Mouse (Mus musculus): ENCODE measurements around the gene Glyatl3. TPM values are rescaled to one million over a fixed set of nuclear protein-coding genes. Genes with fewer than 3 reads are reported as not detected.

The Glyatl3 gene
- polyA plus RNA-seq (2014; fragmentation: Nextera tagmentation; extraction: Ambion mirVana) = not detected in 2 replicates

DNA sequence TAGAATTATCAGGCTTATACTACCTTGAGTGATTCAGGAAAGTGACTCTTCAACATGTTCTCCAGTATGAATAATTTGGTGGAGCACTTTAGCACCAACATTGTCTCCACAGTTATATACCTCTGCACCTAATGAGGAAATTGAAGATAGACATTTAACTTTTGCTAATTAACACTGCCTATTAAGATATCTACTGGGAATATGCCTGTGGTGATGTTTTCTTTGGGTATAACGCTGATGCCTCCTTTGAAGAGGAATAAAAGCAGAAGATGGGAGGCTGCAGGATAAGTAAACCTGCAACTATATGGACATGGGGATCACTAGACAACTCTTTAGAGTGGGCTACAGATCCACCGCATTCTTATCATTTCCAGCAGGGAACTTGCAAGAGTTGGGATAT lies at the start of gene Glyatl3:
Gene Glyatl3, minus strand, starts transcription at position 101 of the 400 bp plus-strand sequence.
- H3K4me1 ChIP-seq (ENCODE audit: control insufficient read depth, insufficient read depth, low read length) = no peaks in the 10 kb centered on the region
- no peak within 1 kb of the TSS for H3K4me2 ChIP-seq (replicated peaks; ENCODE audit: low read depth, low read length)
- no peak for ATAC-seq (ENCODE audit: low FRiP score, low TSS enrichment)
- no peak within 1 kb of the TSS for H3K4me3 ChIP-seq (ENCODE audit: low read length)
- H3K27ac ChIP-seq (ENCODE audit: low read depth, low read length) = no peak within 1 kb of the TSS
- no peaks in the 10 kb centered on the region for H3K36me3 ChIP-seq (ENCODE audit: control insufficient read depth, insufficient read depth, low read length)
- H3K9ac ChIP-seq (ENCODE audit: low read depth, low read length) = no peak within 1 kb of the TSS
- H3K9me3 ChIP-seq (ENCODE audit: control insufficient read depth, low read length) = no peaks in the 10 kb centered on the region
- WGBS = 93% methylated on average over 2 of the region's 2 CpGs
- H3K27me3 ChIP-seq (ENCODE audit: control insufficient read depth, insufficient read depth, low read length) = no peaks in the 10 kb centered on the region

- H3K9me3 ChIP-seq (ENCODE audit: control insufficient read depth, low read length) = no peaks in the 10 kb centered on the region
- H3K9ac ChIP-seq (ENCODE audit: low read depth, low read length) = no peak overlapping the region
- H3K4me2 ChIP-seq (replicated peaks; ENCODE audit: low read depth, low read length) = no peak overlapping the region
- H3K36me3 ChIP-seq (ENCODE audit: control insufficient read depth, insufficient read depth, low read length) = peaks cover 33% of the 10 kb centered on the region
- no peak overlapping the region for H3K4me3 ChIP-seq (ENCODE audit: low read length)
- H3K27me3 ChIP-seq (ENCODE audit: control insufficient read depth, insufficient read depth, low read length) = no peaks in the 10 kb centered on the region
- H3K4me1 ChIP-seq (ENCODE audit: control insufficient read depth, insufficient read depth, low read length) = no peaks in the 10 kb centered on the region
- WGBS = 80% methylated on average over 3 of the region's 3 CpGs
- H3K27ac ChIP-seq (ENCODE audit: low read depth, low read length) = no peak overlapping the region
- ATAC-seq (ENCODE audit: low FRiP score, low TSS enrichment) = no peak
Measured at GRCm38 (mm10) chr17:40948518-40948917, 34.4 kb upstream of the Glyatl3 start.

DNA sequence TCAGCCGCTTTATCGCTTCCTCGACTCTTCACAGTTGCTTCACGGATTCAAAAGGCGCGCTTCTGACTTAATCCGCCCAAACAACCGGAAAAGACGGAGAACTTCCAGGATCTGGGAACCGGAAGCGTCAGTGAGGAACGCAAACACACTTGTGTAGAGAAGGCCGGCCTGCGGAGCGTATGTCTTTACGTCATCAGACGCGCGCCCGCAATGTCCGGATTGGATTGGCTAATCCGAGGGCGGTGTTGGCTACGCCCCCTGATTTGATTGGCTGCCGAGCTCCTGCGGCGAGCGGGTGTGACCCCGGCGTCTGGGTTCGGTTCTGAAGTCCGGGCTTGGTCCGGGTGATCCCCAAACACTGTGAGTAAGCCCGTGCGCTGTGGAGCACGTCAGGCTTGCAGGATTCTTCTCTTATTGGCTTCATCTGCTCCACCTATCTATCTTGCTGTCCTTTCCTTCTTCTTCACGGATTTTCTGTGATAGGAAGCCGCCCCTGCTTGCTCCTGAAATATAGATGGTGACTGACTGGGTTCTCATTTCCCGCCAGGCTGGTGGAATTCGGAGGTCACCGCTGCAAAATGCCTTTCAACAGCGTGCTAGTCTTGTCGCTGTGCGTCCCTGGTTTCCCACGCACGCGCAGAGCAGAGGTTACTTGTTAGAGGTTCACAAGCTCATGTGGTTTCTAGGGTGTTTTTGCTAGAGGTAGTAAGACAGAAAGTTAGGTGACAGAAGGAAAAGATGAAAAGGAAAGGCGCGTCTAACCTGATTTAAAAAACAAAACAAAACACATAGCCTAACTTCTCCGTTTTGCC lies 20.5 kb upstream of the Glyatl3 start, which contains the start of the genes Mut and Cenpq:
Gene Mut, plus strand, starts transcription at position 266 of the 812 bp plus-strand sequence.
Gene Cenpq, minus strand, starts transcription at position 628 of the 812 bp plus-strand sequence.
- Histone ChIP-seq H3K9ac (ENCODE audit: low read depth, low read length) (peak within 1 kb of the TSS; percentile 74), H3K36me3 (ENCODE audit: control insufficient read depth, insufficient read depth, low read length) (peaks cover 20% of the 10 kb centered on the region; the same call in 1 of the 2 replicates), H3K4me1 (ENCODE audit: control insufficient read depth, insufficient read depth, low read length) (peaks cover 3% of the 10 kb centered on the region; the same call in 1 of the 2 replicates), H3K9me3 (ENCODE audit: control insufficient read depth, low read length) (no peaks in the 10 kb centered on the region), H3K4me3 (ENCODE audit: low read length) (peak within 1 kb of the TSS; percentile 70), H3K27ac (ENCODE audit: low read depth, low read length) (peak within 1 kb of the TSS; percentile 94), H3K4me2 (replicated peaks; ENCODE audit: low read depth, low read length) (peak within 1 kb of the TSS; percentile 64), H3K27me3 (ENCODE audit: control insufficient read depth, insufficient read depth, low read length) (no peaks in the 10 kb centered on the region)
- whole genome bisulfite sequencing = under 1% methylated on average over 50 of the region's 50 CpGs
- ATAC-seq (ENCODE audit: low FRiP score, low TSS enrichment) = peak; percentile 100

GRCm38 (mm10) chr17:40933985-40934384 lies 19.8 kb upstream of the Glyatl3 start:
- ATAC-seq (ENCODE audit: low FRiP score, low TSS enrichment) = peak; percentile 47
- Histone ChIP-seq H3K27ac (ENCODE audit: low read depth, low read length) (peak overlapping the region; percentile 47), H3K4me1 (ENCODE audit: control insufficient read depth, insufficient read depth, low read length) (peaks cover 3% of the 10 kb centered on the region; the same call in 1 of the 2 replicates), H3K36me3 (ENCODE audit: control insufficient read depth, insufficient read depth, low read length) (peaks cover 24% of the 10 kb centered on the region; the same call in 1 of the 2 replicates), H3K9me3 (ENCODE audit: control insufficient read depth, low read length) (no peaks in the 10 kb centered on the region), H3K9ac (ENCODE audit: low read depth, low read length) (peak overlapping the region; percentile 74), H3K4me2 (replicated peaks; ENCODE audit: low read depth, low read length) (peak overlapping the region; percentile 64), H3K4me3 (ENCODE audit: low read length) (peak overlapping the region; percentile 70), H3K27me3 (ENCODE audit: control insufficient read depth, insufficient read depth, low read length) (no peaks in the 10 kb centered on the region)
- 1% methylated on average over 14 of the region's 14 CpGs for WGBS

DNA sequence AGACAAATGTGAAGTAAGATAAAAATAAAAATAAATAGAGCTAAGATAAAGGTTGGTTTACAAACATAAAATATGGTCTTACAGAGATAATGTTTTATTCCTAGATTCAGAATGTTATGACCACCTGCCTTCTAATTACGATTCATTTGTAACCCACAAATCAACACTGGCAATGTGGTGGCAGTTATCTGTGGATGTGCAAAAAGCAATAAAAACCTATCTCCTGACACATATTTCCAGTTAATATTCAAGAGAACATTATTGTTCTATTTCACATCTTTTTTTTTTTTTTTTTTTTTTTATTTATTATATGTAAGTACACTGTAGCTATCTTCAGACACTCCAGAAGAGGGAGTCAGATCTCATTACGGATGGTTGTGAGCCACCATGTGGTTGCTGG lies 1.3 kb upstream of the Glyatl3 start:
- Histone ChIP-seq H3K27me3 (ENCODE audit: control insufficient read depth, insufficient read depth, low read length) (no peaks in the 10 kb centered on the region), H3K9ac (ENCODE audit: low read depth, low read length) (no peak overlapping the region), H3K36me3 (ENCODE audit: control insufficient read depth, insufficient read depth, low read length) (no peaks in the 10 kb centered on the region), H3K9me3 (ENCODE audit: control insufficient read depth, low read length) (no peaks in the 10 kb centered on the region), H3K4me2 (replicated peaks; ENCODE audit: low read depth, low read length) (no peak overlapping the region), H3K4me3 (ENCODE audit: low read length) (no peak overlapping the region), H3K27ac (ENCODE audit: low read depth, low read length) (no peak overlapping the region), H3K4me1 (ENCODE audit: control insufficient read depth, insufficient read depth, low read length) (no peaks in the 10 kb centered on the region)
- ATAC-seq (ENCODE audit: low FRiP score, low TSS enrichment) = no peak
- 97% methylated on average over 1 of the region's 2 CpGs for WGBS

GRCm38 (mm10) chr17:40904721-40905154 lies 9.4 kb downstream of the Glyatl3 start:
- ATAC-seq (ENCODE audit: low FRiP score, low TSS enrichment) = peak; percentile 24; the same call in 1 of the 2 replicates
- no peaks in the 10 kb centered on the region for H3K9me3 ChIP-seq (ENCODE audit: control insufficient read depth, low read length)
- H3K9ac ChIP-seq (ENCODE audit: low read depth, low read length) = no peak overlapping the region
- no peaks in the 10 kb centered on the region for H3K27me3 ChIP-seq (ENCODE audit: control insufficient read depth, insufficient read depth, low read length)
- H3K4me1 ChIP-seq (ENCODE audit: control insufficient read depth, insufficient read depth, low read length) = no peaks in the 10 kb centered on the region; the same call in 1 of the 2 replicates
- peak overlapping the region; percentile 37 for H3K4me2 ChIP-seq (replicated peaks; ENCODE audit: low read depth, low read length)
- 9% methylated on average over 14 of the region's 14 CpGs for WGBS
- no peaks in the 10 kb centered on the region for H3K36me3 ChIP-seq (ENCODE audit: control insufficient read depth, insufficient read depth, low read length)
- H3K4me3 ChIP-seq (ENCODE audit: low read length) = no peak overlapping the region; the same call in 1 of the 2 replicates
- no peak overlapping the region for H3K27ac ChIP-seq (ENCODE audit: low read depth, low read length)

GRCm38 (mm10) chr17:40904056-40904597 lies 10.0 kb downstream of the Glyatl3 start:
- peak overlapping the region; percentile 37; the same call in 1 of the 2 replicates for H3K4me2 ChIP-seq (replicated peaks; ENCODE audit: low read depth, low read length)
- H3K9ac ChIP-seq (ENCODE audit: low read depth, low read length) = no peak overlapping the region
- H3K27me3 ChIP-seq (ENCODE audit: control insufficient read depth, insufficient read depth, low read length) = no peaks in the 10 kb centered on the region
- 0 out of 2 replicates have a peak, but pooled peaks have one; percentile 62 for ATAC-seq (ENCODE audit: low FRiP score, low TSS enrichment)
- no peak overlapping the region for H3K27ac ChIP-seq (ENCODE audit: low read depth, low read length)
- no peaks in the 10 kb centered on the region; the same call in 1 of the 2 replicates for H3K4me1 ChIP-seq (ENCODE audit: control insufficient read depth, insufficient read depth, low read length)
- no peaks in the 10 kb centered on the region for H3K36me3 ChIP-seq (ENCODE audit: control insufficient read depth, insufficient read depth, low read length)
- 7% methylated on average over 11 of the region's 11 CpGs for WGBS
- no peak overlapping the region for H3K4me3 ChIP-seq (ENCODE audit: low read length)
- no peaks in the 10 kb centered on the region for H3K9me3 ChIP-seq (ENCODE audit: control insufficient read depth, low read length)

- Histone ChIP-seq H3K27ac (ENCODE audit: low read depth, low read length) (no peak overlapping the region), H3K9ac (ENCODE audit: low read depth, low read length) (no peak overlapping the region), H3K36me3 (ENCODE audit: control insufficient read depth, insufficient read depth, low read length) (no peaks in the 10 kb centered on the region), H3K27me3 (ENCODE audit: control insufficient read depth, insufficient read depth, low read length) (no peaks in the 10 kb centered on the region), H3K4me3 (ENCODE audit: low read length) (no peak overlapping the region), H3K4me1 (ENCODE audit: control insufficient read depth, insufficient read depth, low read length) (no peaks in the 10 kb centered on the region; the same call in 1 of the 2 replicates), H3K4me2 (replicated peaks; ENCODE audit: low read depth, low read length) (no peak overlapping the region), H3K9me3 (ENCODE audit: control insufficient read depth, low read length) (no peaks in the 10 kb centered on the region)
- WGBS = 73% methylated on average over 4 of the region's 4 CpGs
- no peak for ATAC-seq (ENCODE audit: low FRiP score, low TSS enrichment)
Measured at GRCm38 (mm10) chr17:40903345-40903744, 10.8 kb downstream of the Glyatl3 start.

All from kidney, embryonic 14.5 days (tissue).